Mouse (Mus musculus) midbrain, postnatal 0 days (tissue): Measurements from ENCODE around the gene Tcp11. TPM values are rescaled to one million over a fixed set of nuclear protein-coding genes. Genes with fewer than 3 reads are reported as not detected.

Experiments
- ATAC-seq: fragments of 200-750 bp; cut with Nextera tagmentation; 2 replicates; pipeline ENCODE4 v1.8.0; 2017; ENCODE audit warnings: moderate number of reproducible peaks, mild to moderate bottlenecking, moderate TSS enrichment, moderate library complexity; ENCODE audit not compliant: low FRiP score
- DNase-seq: peaks from one replicate; pipeline ENCODE4 v3.0.0-alpha.2; 2015; ENCODE audit warnings: low spot score
- H3K27ac ChIP-seq: fragments of 300-500 bp; sonication (generic); 2 replicates; pipeline ENCODE4 v1.5.1; 2014; ENCODE audit warnings: low read depth, mild to moderate bottlenecking, low read length, mixed read lengths
- H3K27me3 ChIP-seq: fragments of 300-500 bp; sonication (generic); 2 replicates; pipeline ENCODE4 v1.6.1; 2014; ENCODE audit warnings: low read length, control low read depth, mixed read lengths; ENCODE audit not compliant: insufficient read depth
- H3K36me3 ChIP-seq: fragments of 300-500 bp; sonication (generic); 2 replicates; pipeline ENCODE4 v1.6.1; 2014; ENCODE audit warnings: low read length, control low read depth, mixed read lengths; ENCODE audit not compliant: insufficient read depth
- H3K4me1 ChIP-seq: fragments of 300-500 bp; sonication (generic); 2 replicates; pipeline ENCODE4 v1.6.1; 2014; ENCODE audit warnings: mild to moderate bottlenecking, control low read depth, antibody characterized with exemption, low read length, mixed read lengths; ENCODE audit not compliant: insufficient read depth
- H3K4me2 ChIP-seq: fragments of 300-500 bp; sonication (generic); 2 replicates; pipeline ENCODE4 v1.6.1; 2014; ENCODE audit warnings: low read depth, mild to moderate bottlenecking, low read length, mixed read lengths; ENCODE audit not compliant: poor library complexity, severe bottlenecking
- H3K4me3 ChIP-seq: fragments of 300-500 bp; sonication (generic); 2 replicates; pipeline ENCODE4 v1.5.1; 2014; ENCODE audit warnings: low read depth, mild to moderate bottlenecking, low read length, moderate library complexity
- H3K9ac ChIP-seq: fragments of 300-500 bp; sonication (generic); replicated peaks from 2 replicates; pipeline ENCODE4 v1.6.1; 2014; ENCODE audit warnings: mild to moderate bottlenecking, low read length, moderate library complexity, mixed read lengths; ENCODE audit not compliant: poor library complexity, severe bottlenecking
- H3K9me3 ChIP-seq: fragments of 300-500 bp; sonication (generic); 2 replicates; pipeline ENCODE4 v1.6.1; 2016; ENCODE audit warnings: low read length, control low read depth
- CTCF ChIP-seq: IDR thresholded peaks from 2 replicates; pipeline ENCODE4 v1.5.1; 2016; ENCODE audit warnings: antibody characterized with exemption, mild to moderate bottlenecking
- WGBS: fragments of 180-500 bp; shearing (Covaris S2); extraction: QIAGEN DNeasy Blood & Tissue Kit; methylation state at CpG from one replicate; pipeline ENCODE4 v1.1.7; 2014; 5-methylcytosine and 5-hydroxymethylcytosine counted together
- polyA plus RNA-seq: library from polyadenylated mRNA; unstranded; fragments of >200 nt; fragmentation: Nextera tagmentation; extraction: Ambion mirVana; gene quantifications from 2 replicates; pipeline ENCODE4 v1.2.1, GENCODE M21; 2015
- total RNA-seq: library from RNA; depleted of rRNA; stranded (reverse); fragments of >200 nt; gene quantifications from 2 replicates; pipeline ENCODE4 v1.2.3, GENCODE M21; 2014

Tcp11 gene
- total and polyA plus RNA-seq, 2 experiments from 2014 or later, result 2.5 to 8.2 TPM

- Histone ChIP-seq H3K4me2 (no peak overlapping the region), H3K4me3 (no peak overlapping the region), H3K9ac (no peak overlapping the region), H3K4me1 (no peaks in the 10 kb centered on the region), H3K36me3 (no peaks in the 10 kb centered on the region; the same call in none of the 2 replicates), H3K27me3 (no peaks in the 10 kb centered on the region), H3K9me3 (no peaks in the 10 kb centered on the region), H3K27ac (0 out of 2 replicates have a peak overlapping the region, but pooled peaks have one; percentile 47)
- no peak for ATAC-seq
- DNase-seq, result no peak
- TF ChIP-seq CTCF, result no peak
- WGBS, result 89% methylated on average over 10 of the region's 10 CpGs
Measured at GRCm38 (mm10) chr17:28030446-28030845, 50.0 kb downstream of the Tcp11 start.

GRCm38 (mm10) chr17:28029308-28029707, 51.1 kb downstream of the Tcp11 start:
- no peak overlapping the region for H3K4me3 ChIP-seq
- no peak overlapping the region for H3K4me2 ChIP-seq
- ATAC-seq, result no peak
- no peaks in the 10 kb centered on the region for H3K9me3 ChIP-seq
- WGBS, result 73% methylated on average over 2 of the region's 2 CpGs
- no peak overlapping the region for H3K27ac ChIP-seq
- no peak for DNase-seq
- TF ChIP-seq CTCF, result no peak
- no peak overlapping the region for H3K9ac ChIP-seq
- peaks cover 3% of the 10 kb centered on the region; the same call in 1 of the 2 replicates for H3K4me1 ChIP-seq
- no peaks in the 10 kb centered on the region for H3K27me3 ChIP-seq
- no peaks in the 10 kb centered on the region; the same call in none of the 2 replicates for H3K36me3 ChIP-seq

GRCm38 (mm10) chr17:28028236-28028635, 52.2 kb downstream of the Tcp11 start:
- Histone ChIP-seq H3K27ac (no peak overlapping the region), H3K9ac (no peak overlapping the region), H3K4me1 (peaks cover 3% of the 10 kb centered on the region), H3K27me3 (no peaks in the 10 kb centered on the region), H3K9me3 (no peaks in the 10 kb centered on the region), H3K4me2 (no peak overlapping the region), H3K36me3 (no peaks in the 10 kb centered on the region; the same call in 1 of the 2 replicates), H3K4me3 (no peak overlapping the region)
- no peak for DNase-seq
- no peak for ATAC-seq
- WGBS, result 75% methylated on average over 10 of the region's 10 CpGs
- TF ChIP-seq CTCF, result no peak

GRCm38 (mm10) chr17:28027197-28027596, 53.2 kb downstream of the Tcp11 start:
- WGBS, result 94% methylated on average over 6 of the region's 6 CpGs
- no peak for DNase-seq
- no peak overlapping the region for H3K4me3 ChIP-seq
- no peak overlapping the region for H3K9ac ChIP-seq
- H3K4me2 ChIP-seq, result no peak overlapping the region
- peaks cover 9% of the 10 kb centered on the region for H3K4me1 ChIP-seq
- H3K36me3 ChIP-seq, result no peaks in the 10 kb centered on the region; the same call in 1 of the 2 replicates
- no peaks in the 10 kb centered on the region for H3K9me3 ChIP-seq
- H3K27me3 ChIP-seq, result no peaks in the 10 kb centered on the region
- TF ChIP-seq CTCF, result no peak
- ATAC-seq, result no peak
- no peak overlapping the region for H3K27ac ChIP-seq

- Histone ChIP-seq H3K9ac (no peak overlapping the region; the same call in 1 of the 2 replicates), H3K27ac (peak overlapping the region; percentile 38), H3K9me3 (no peaks in the 10 kb centered on the region), H3K4me3 (no peak overlapping the region), H3K4me2 (no peak overlapping the region), H3K27me3 (no peaks in the 10 kb centered on the region), H3K4me1 (peaks cover 9% of the 10 kb centered on the region), H3K36me3 (no peaks in the 10 kb centered on the region; the same call in 1 of the 2 replicates)
- WGBS, result 70% methylated on average over 14 of the region's 14 CpGs
- DNase-seq, result peak; percentile 60
- no peak for ATAC-seq
- TF ChIP-seq CTCF, result no peak
Measured at GRCm38 (mm10) chr17:28026111-28026872, 54.1 kb downstream of the Tcp11 start.

GRCm38 (mm10) chr17:28025541-28025961, 54.9 kb downstream of the Tcp11 start:
- H3K27me3 ChIP-seq, result no peaks in the 10 kb centered on the region
- DNase-seq (peak; percentile 38), ATAC-seq (no peak)
- H3K4me2 ChIP-seq, result no peak overlapping the region
- H3K9ac ChIP-seq, result no peak overlapping the region; the same call in 1 of the 2 replicates
- no peaks in the 10 kb centered on the region; the same call in 1 of the 2 replicates for H3K36me3 ChIP-seq
- H3K4me3 ChIP-seq, result no peak overlapping the region
- peaks cover 9% of the 10 kb centered on the region for H3K4me1 ChIP-seq
- peak overlapping the region; percentile 38 for H3K27ac ChIP-seq
- H3K9me3 ChIP-seq, result no peaks in the 10 kb centered on the region
- WGBS, result 63% methylated on average over 5 of the region's 5 CpGs
- TF ChIP-seq CTCF, result no peak
